Mouse (Mus musculus) MEL (cell line): ENCODE measurements around the gene Gmeb2.

Experiments used
- CTCF ChIP-seq, 3 experiments: IDR thresholded peaks in 2 of 3; conservative IDR thresholded peaks in 1 of 3; 2 replicates each; pipeline ENCODE4 v1.5.1; 2011 to 2012; ENCODE audit warnings: low read length in 3 of 3, low read depth in 2 of 3, mild to moderate bottlenecking in 2 of 3, improper control_type of control experiment in 1 of 3, inconsistent platforms in 1 of 3, mixed read lengths in 1 of 3, moderate library complexity in 1 of 3; ENCODE audit not compliant: control insufficient read depth in 1 of 3, insufficient read depth in 1 of 3, poor library complexity in 1 of 3, severe bottlenecking in 1 of 3
- ETS1 ChIP-seq: IDR thresholded peaks from 2 replicates; pipeline ENCODE4 v1.6.1; 2012; ENCODE audit warnings: low read depth, mild to moderate bottlenecking, inconsistent platforms, low read length, improper control_type of control experiment, moderate library complexity
- HCFC1 ChIP-seq: IDR thresholded peaks from 2 replicates; pipeline ENCODE4 v1.6.1; 2012; ENCODE audit warnings: low read depth, mild to moderate bottlenecking, inconsistent platforms, low read length, improper control_type of control experiment, moderate library complexity
- TAL1 ChIP-seq: IDR thresholded peaks from 2 replicates; pipeline ENCODE4 v1.6.1; 2012; ENCODE audit warnings: mild to moderate bottlenecking, inconsistent platforms, low read length, moderate library complexity, mixed read lengths

DNA sequence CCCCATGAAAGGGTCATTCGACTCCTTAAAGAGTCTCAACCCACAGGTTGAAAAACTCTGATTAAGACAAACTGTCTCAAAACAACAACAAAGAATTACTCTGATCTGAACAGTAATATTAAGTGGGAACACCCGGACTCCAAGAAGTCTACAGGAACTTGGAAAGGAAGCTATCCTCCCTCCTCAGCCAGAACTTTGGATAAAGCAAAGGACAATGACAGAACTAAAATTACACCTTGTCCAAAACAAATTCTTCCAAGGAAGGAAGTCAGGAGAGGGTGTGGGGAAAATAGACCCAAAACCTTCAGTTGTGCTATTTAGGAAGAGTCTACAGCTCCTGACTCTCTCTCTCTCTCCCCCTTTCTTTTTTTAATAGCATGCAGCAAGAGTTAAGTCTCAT is 15.7 kb downstream of the Gmeb2 start:
- TF ChIP-seq TAL1, result no peak
- TF ChIP-seq ETS1, result no peak
- TF ChIP-seq CTCF (IDR thresholded peaks at IDR 0.05 in 2 of 3, conservative IDR thresholded peaks at IDR 0.05 in 1 of 3; ENCODE audit: control insufficient read depth in 1 of 3, insufficient read depth in 1 of 3, low read depth in 2 of 3, low read length in 3 of 3, poor library complexity in 1 of 3, severe bottlenecking in 1 of 3), result no peak
- TF ChIP-seq HCFC1, result no peak
